Mouse (Mus musculus): Measurements from ENCODE around the gene Slc39a2.
"Not testable (repeated sequence)": the region's sequence is repeated elsewhere in the genome, so short reads cannot be mapped to it uniquely, and the experiment has no call there.

The Slc39a2 gene

GRCm38 (mm10) chr14:51902806-51903710, 10.4 kb downstream of the Slc39a2 start:
- DNase-seq (ENCODE audit: low read depth, low spot score): no peak

DNA sequence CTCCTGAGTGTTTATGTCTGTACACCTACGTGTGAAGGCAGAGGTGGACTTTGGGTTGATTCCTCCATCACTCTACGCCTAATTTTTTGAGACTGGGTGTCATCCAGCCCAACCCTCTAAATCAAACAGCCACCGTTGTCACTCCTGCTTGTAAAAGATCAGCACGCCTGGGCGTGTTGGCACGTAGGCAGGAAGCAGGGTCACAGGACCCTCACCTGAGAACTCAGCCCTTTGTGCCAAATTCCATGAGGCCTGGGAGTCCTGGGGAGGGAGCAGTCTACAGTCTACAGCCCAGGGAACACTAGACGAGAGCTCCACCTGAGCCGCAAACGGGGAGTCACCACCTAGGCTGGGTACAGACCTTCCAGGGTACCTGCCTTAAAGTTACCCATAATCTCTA, 11.1 kb downstream of the Slc39a2 start:
- DNase-seq (ENCODE audit: low read depth, low spot score): no peak

DNA sequence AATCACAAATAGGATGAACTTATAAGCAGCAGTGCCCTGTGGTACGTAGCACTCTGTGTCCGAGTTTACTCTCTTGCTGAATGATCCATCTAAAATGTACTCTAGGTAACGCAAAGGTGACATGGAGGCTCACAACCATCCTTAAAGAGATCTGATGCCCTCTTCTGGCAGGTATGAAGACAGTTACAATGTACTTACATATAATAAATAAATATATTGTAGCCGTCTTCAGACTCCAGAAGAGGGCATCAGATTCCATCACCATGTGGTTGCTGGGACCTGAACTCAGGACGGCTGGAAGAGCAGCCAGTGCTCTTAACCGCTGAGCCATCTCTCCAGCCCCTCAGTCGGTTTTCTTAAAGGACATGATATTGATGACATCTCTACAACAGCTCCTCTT, 12.0 kb downstream of the Slc39a2 start:
- no peak for DNase-seq (ENCODE audit: low read depth, low spot score)

DNA sequence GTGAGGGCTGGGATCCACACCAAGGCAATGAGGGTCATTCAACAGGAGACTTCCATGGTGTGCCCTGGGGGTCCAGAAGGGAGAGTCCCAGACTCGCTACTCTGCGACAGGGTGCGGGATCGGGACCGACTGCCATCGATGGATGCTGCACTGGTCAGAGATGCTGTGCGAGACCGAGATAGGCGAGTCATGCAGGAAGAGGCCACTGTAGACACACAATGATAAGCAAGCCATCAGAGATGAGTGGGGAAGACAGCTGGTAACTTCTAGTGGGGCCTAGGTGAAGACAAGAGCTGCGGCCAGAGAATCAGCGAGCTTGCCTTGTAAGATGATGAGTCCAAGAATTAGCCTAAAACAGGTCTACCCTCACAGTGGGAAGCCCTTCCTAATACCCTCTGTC, 13.4 kb downstream of the Slc39a2 start:
- DNase-seq (ENCODE audit: low read depth, low spot score): no peak

- DNase-seq (ENCODE audit: low read depth, low spot score): no peak
Observed at GRCm38 (mm10) chr14:51911301-51911700, 18.6 kb downstream of the Slc39a2 start.

DNA sequence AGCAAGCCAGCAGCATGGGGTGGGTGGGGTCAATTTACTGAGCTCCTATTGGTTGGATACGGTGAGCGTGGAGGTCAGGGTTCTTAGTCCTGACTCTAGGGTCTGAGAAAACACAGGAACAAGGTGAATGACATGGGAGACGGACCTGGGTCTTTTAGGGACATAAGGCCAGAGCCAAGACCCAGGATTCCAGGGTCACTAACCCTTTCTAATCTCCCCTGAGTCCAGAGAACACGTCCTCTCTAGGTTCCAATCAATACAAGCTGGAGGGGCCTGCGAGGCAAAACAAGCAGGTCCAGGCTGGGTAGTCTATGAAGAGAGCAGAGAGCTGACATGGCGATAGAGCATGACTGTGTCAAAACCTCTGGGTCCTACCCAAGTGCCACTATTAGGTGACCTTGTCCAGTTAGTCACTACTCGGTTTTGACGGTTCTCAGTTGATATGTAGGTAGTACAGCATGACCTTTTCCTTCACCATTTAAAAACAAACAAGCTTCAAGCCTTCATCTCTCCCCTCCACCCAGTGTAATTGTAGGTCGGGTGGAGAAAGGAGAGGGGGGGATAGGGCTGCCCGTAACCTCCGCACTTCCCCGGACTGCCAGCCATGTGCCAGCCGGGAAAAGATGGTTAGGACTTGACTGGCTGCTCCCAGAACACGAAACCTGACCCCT, 19.8 kb downstream of the Slc39a2 start:
- no peak for DNase-seq (ENCODE audit: low read depth, low spot score)

DNA sequence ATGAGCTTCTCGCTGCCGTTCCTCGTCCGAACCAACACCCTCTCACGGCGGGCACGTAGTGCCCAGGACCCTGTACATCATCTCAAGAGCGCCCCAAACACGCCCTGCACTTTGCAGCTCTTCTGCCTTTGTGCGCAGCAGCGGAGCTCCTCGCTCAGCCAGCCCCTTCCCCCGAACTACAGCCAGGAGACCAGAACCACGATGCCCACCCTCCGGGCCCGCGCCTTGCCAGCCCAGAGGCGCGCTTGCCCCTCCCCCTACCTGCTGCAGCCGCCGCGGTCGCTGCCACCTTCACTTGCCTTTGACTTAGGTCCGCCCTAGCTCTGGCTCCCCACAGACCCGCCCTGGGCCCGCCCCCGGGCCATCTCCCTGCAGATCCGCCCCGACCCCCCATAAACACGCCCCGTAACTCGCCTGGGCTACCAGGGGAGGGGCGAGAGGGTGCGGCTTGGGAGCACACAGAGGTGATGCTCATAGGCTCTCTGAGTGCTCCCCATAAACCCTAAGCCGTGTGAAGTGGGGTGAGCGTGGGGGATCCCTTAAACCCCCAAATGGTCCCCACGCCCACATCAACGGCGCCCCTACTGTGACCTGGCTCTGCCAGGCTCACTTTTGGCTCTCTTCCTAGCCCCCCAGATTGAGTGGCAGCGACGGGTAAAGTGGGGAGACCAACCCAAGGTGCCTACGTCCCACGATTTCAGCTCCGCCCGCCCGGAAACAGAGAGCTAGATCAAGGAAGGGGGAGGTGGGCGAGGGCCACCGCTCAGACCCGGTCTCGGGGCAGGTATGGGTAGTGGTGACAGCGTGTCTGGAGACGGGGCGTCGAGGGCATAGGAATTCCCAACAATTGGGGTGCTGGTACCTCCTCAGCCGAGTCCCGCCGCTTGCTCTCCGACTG, 20.6 kb downstream of the Slc39a2 start:
- DNase-seq (ENCODE audit: low read depth, low spot score): no peak

GRCm38 (mm10) chr14:51913960-51914762, 21.5 kb downstream of the Slc39a2 start, which contains the start of gene Ndrg2:
TSS of gene Ndrg2 (minus strand) at chr14:51914158.
- no peak for DNase-seq (ENCODE audit: low read depth, low spot score)

- no peak for DNase-seq (ENCODE audit: low read depth, low spot score)
Observed at GRCm38 (mm10) chr14:51915030-51915429, 22.3 kb downstream of the Slc39a2 start.

DNA sequence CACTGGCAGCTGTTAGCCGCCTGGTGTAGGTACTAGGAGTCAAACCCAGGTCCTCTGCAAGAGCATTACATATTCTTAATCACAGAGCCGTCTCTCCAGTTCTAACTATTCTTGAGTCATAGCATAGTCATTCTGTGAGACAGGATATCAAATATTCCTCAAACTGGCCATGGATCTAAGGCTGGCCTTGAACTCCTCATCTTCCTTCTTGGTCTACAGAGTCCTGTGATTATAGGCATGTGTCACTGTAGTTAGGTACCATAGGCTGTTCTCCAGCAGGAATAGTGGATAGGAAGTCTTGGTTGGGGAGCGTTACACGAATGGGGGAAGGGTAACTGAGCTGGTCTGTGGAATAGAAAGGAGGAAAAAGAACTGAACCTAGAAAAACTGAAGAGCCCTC, 23.9 kb downstream of the Slc39a2 start:
- DNase-seq (ENCODE audit: low read depth, low spot score): no peak

DNA sequence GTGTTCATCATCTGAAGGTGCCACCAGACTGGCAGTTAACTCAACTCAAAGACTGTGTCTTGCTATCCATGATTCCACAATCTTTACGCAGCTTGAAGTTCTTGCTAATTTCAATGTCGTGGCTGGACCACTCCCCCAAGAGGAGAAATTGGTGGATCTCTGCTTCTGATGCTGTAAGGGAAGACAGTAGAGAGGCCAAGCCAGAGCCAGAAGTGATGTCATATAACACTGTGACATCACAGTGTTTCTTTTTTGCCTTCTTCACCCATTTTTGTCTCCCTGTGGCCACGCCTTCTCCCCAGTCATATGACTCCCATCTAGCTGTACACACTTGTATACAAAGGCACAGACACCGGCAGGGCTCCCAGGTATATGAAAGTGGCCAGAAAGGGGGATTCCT, 25.4 kb downstream of the Slc39a2 start, which contains the start of gene Tppp2:
TSS of gene Tppp2 (plus strand) at position 301 of the 400 bp plus-strand sequence.
- DNase-seq (ENCODE audit: low read depth, low spot score): no peak

- no peak for DNase-seq (ENCODE audit: low read depth, low spot score)
Observed at GRCm38 (mm10) chr14:51918966-51919365, 26.3 kb downstream of the Slc39a2 start.

DNA sequence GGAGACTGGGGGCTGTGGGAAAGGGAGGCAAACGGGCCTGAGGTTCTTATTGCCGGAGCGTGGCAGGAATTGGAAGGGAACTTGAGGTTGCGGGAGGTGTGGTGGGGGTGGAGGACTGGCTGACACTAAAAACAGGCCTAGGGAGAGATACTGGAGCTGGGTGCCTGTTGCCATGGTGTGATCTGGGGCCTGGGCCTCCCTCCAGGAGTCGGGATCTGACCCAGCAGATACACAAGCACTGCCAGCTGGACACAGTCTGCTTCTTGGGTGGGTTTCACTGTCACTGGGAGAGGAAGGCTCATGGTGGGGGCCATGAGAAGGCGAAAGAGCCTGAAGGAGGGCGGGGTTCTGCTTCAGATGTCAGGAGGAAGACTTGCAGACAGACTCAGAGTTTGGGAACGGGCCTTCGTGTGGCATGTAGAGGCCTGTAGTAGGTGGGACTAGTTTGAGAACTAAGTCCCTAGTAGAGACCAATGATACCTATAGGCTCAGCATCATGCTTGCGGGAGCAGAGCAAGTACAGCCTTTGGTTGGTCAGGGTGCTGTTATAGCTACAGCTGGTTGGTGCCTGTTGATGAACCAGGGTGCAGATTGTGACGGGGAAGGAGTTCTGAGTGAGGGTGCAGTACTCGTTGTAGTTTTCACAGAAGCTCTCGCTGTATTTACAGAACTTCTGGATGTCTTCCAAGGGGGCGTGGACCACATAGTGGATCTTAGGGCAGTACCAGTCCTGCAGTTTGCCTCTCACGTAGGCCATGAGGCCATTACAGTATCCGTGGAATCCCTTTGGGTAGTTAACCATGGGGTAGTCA, 29.3 kb downstream of the Slc39a2 start:
- DNase-seq (ENCODE audit: low read depth, low spot score): no peak

GRCm38 (mm10) chr14:51922571-51922865, 29.8 kb downstream of the Slc39a2 start, which contains the start of gene Rnase13:
TSS of gene Rnase13 (minus strand) at chr14:51922773.
- no peak for DNase-seq (ENCODE audit: low read depth, low spot score)

DNA sequence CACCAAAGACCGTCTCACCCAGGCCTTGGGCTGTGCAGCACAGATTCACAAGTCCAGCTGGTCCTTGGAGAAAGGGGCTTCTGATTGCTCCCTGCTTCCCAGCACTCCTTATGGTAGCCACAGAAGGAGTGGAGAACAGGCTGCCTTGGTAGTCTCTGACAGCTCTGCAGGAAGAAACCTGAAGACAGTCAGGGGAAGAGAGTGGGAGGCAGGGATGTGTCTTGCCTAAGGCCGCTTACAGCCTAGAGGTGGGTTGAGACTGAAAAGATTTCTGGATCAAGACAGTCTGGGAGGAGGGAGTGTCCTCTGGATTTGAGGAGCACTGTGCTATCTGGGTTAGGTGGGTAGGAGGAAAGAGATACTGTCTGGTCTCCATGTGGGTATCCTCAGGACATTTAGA, 30.2 kb downstream of the Slc39a2 start:
- no peak for DNase-seq (ENCODE audit: low read depth, low spot score)

GRCm38 (mm10) chr14:51923492-51923891, 30.8 kb downstream of the Slc39a2 start:
- no peak for DNase-seq (ENCODE audit: low read depth, low spot score)

DNA sequence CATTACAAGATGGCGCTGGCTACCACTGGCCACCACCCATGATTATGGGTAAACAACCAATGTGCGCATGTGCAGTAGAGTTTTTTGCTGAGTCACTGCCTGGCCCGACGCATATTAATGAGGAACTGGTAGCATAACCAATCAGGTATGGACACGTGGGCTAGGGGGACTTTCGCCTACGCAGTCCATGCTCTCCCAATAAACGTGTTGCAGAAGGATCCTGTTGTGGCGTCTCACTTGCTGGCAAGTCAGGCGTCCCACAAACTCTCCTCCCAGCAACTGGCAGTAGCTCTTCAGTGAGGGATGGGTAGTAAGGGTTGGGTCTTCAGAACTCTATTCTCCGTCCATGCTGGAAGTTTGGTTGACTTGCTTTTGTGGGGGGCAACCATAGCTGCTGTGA, 34.2 kb downstream of the Slc39a2 start:
- not testable (repeated sequence) for DNase-seq (ENCODE audit: low read depth, low spot score)

GRCm38 (mm10) chr14:51929309-51929943, 36.7 kb downstream of the Slc39a2 start:
- no peak for DNase-seq (ENCODE audit: low read depth, low spot score)

DNA sequence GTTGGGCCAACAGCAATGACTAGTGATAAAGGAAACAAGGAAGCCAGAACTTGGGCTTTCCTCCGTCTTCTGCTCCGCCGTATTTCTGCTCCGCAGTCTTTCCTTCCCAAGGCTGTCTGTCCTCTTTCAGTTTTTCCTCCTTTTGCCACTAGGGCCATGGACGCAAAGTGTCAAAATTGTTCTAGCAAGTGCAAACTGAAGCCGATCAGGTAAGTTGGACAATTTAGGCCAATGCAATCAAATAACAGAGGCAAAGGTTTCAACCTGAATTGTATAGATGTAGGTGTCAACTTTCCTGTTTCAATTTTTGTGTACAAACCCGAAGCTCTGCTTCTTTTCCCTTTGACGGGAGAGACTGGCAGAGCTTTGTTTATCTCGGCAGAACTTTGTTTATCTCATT, 37.3 kb downstream of the Slc39a2 start:
- no peak for DNase-seq (ENCODE audit: low read depth, low spot score)

DNA sequence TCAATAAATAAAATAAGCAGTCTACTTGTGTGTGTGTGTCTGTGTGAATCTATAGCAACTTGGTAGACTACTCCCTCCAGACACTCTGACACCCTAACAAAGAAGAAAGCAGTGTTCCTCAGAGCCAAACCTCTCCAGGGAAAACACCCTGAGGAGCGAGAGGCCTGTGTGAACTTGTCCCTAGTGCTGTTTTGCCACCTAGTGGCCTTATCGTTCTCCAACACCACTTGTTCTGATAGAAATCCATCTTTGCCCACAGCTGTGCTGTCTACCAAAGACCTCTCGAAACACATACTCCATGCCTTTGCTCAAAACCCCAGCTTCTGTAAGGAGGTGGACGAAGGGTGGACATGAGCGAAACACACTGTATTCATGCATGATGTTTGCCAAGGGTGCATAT, 38.1 kb downstream of the Slc39a2 start:
- no peak for DNase-seq (ENCODE audit: low read depth, low spot score)
